Mouse (Mus musculus) adipocyte (in vitro differentiated cells): Measurements from ENCODE around the gene Fam207a.

Source experiments
- DNase-seq: peaks from one replicate; pipeline ENCODE4 v3.0.0-alpha.2; 2016; ENCODE audit warnings: low spot score

Fam207a gene

GRCm38 (mm10) chr10:77502967-77503922 is 12.3 kb downstream of the Fam207a start:
- DNase-seq: no peak

- no peak for DNase-seq
Measured at GRCm38 (mm10) chr10:77500636-77501035, 14.9 kb downstream of the Fam207a start.

- no peak for DNase-seq
Measured at GRCm38 (mm10) chr10:77498254-77498653, 17.3 kb downstream of the Fam207a start.

- DNase-seq: no peak
Measured at GRCm38 (mm10) chr10:77497185-77497584, 18.4 kb downstream of the Fam207a start.

GRCm38 (mm10) chr10:77492885-77493284 is 22.7 kb downstream of the Fam207a start:
- no peak for DNase-seq

GRCm38 (mm10) chr10:77491585-77491984 is 24.0 kb downstream of the Fam207a start:
- no peak for DNase-seq

- DNase-seq: no peak
Measured at GRCm38 (mm10) chr10:77488168-77488567, 27.4 kb downstream of the Fam207a start.

- DNase-seq: no peak
Measured at GRCm38 (mm10) chr10:77485786-77486185, 29.8 kb downstream of the Fam207a start.

GRCm38 (mm10) chr10:77484205-77484935 is 31.2 kb downstream of the Fam207a start:
- peak; percentile 35 for DNase-seq

GRCm38 (mm10) chr10:77481814-77482213 is 33.8 kb downstream of the Fam207a start:
- no peak for DNase-seq

GRCm38 (mm10) chr10:77479972-77480371 is 35.6 kb downstream of the Fam207a start:
- DNase-seq: no peak

GRCm38 (mm10) chr10:77476907-77477306 is 38.7 kb downstream of the Fam207a start:
- DNase-seq: no peak

GRCm38 (mm10) chr10:77472188-77472587 is 43.4 kb downstream of the Fam207a start:
- no peak for DNase-seq

GRCm38 (mm10) chr10:77471512-77471911 is 44.1 kb downstream of the Fam207a start:
- DNase-seq: no peak

- no peak for DNase-seq
Measured at GRCm38 (mm10) chr10:77470763-77471162, 44.8 kb downstream of the Fam207a start.

- DNase-seq: no peak
Measured at GRCm38 (mm10) chr10:77468675-77469074, 46.9 kb downstream of the Fam207a start.

- DNase-seq: no peak
Measured at GRCm38 (mm10) chr10:77467407-77467806, 48.2 kb downstream of the Fam207a start.

- DNase-seq: no peak
Measured at GRCm38 (mm10) chr10:77465902-77466301, 49.7 kb downstream of the Fam207a start.

GRCm38 (mm10) chr10:77464181-77464936 is 51.2 kb downstream of the Fam207a start:
- peak; percentile 18 for DNase-seq

GRCm38 (mm10) chr10:77461161-77461560 is 54.4 kb downstream of the Fam207a start:
- no peak for DNase-seq

- no peak for DNase-seq
Measured at GRCm38 (mm10) chr10:77457701-77458100, 57.9 kb downstream of the Fam207a start.

- no peak for DNase-seq
Measured at GRCm38 (mm10) chr10:77456507-77456906, 59.1 kb downstream of the Fam207a start.
